Mouse (Mus musculus) CH12.LX (cell line): ENCODE measurements around the gene Mlxip. TPM values are rescaled to one million over a fixed set of nuclear protein-coding genes. Genes with fewer than 3 reads are reported as not detected.
A peak's percentile ranks its signal among the peaks of the same experiment; 100 is the strongest.

Experiments used
- DNase-seq: peaks from one replicate; pipeline ENCODE4 v3.0.0-alpha.2; 2013; ENCODE audit errors: extremely low read depth
- H3K27ac ChIP-seq: 2 replicates; pipeline ENCODE4 v1.5.1; 2012; ENCODE audit warnings: low read depth, mild to moderate bottlenecking, control low read depth, moderate library complexity; ENCODE audit not compliant: insufficient read depth
- H3K27me3 ChIP-seq: replicated peaks from 2 replicates; pipeline ENCODE3; 2012; ENCODE audit warnings: inconsistent platforms
- H3K36me3 ChIP-seq, 2 experiments: replicated peaks in 1 of 2; 2 replicates each; pipeline versions ENCODE3 to v1.6.1; 2012; ENCODE audit warnings: inconsistent platforms in 1 of 2, low read length in 1 of 2, mild to moderate bottlenecking in 1 of 2, mixed read lengths in 1 of 2, moderate library complexity in 1 of 2; ENCODE audit not compliant: control insufficient read depth in 1 of 2, insufficient read depth in 1 of 2
- H3K4me1 ChIP-seq, 2 experiments: 2 replicates each; pipeline ENCODE4 v1.6.1; 2012; ENCODE audit warnings: inconsistent platforms in 1 of 2, moderate library complexity in 1 of 2; ENCODE audit not compliant: insufficient read depth in 2 of 2, control insufficient read depth in 1 of 2
- H3K4me2 ChIP-seq: 2 replicates; pipeline ENCODE4 v1.6.1; 2012; ENCODE audit warnings: low read depth, mild to moderate bottlenecking, control low read depth; ENCODE audit not compliant: poor library complexity, insufficient read depth, severe bottlenecking
- H3K4me3 ChIP-seq, 3 experiments: fragments of 150-350 bp in 1 of 3; sonication (generic) in 1 of 3; replicated peaks in 1 of 3; 2 replicates each; pipeline versions ENCODE3 to v1.5.1; 2011 to 2012; ENCODE audit warnings: low read depth in 2 of 3, low read length in 2 of 3, mild to moderate bottlenecking in 2 of 3, moderate library complexity in 2 of 3, control low read depth in 1 of 3, improper control_type of control experiment in 1 of 3, inconsistent platforms in 1 of 3, mixed read lengths in 1 of 3; ENCODE audit not compliant: poor library complexity in 1 of 3
- H3K79me2 ChIP-seq: replicated peaks from 2 replicates; pipeline ENCODE4 v1.6.1; 2012; ENCODE audit warnings: mild to moderate bottlenecking, moderate library complexity; ENCODE audit not compliant: control insufficient read depth, poor library complexity, insufficient read depth, severe bottlenecking; ENCODE audit errors: extremely low read depth
- H3K9ac ChIP-seq: 2 replicates; pipeline ENCODE4 v1.6.1; 2012; ENCODE audit warnings: low read depth, mild to moderate bottlenecking, control low read depth, moderate library complexity; ENCODE audit not compliant: insufficient read depth
- H3K9me3 ChIP-seq: replicated peaks from 2 replicates; pipeline ENCODE3; 2012; ENCODE audit warnings: low read length, inconsistent platforms, mixed read lengths
- BHLHE40 ChIP-seq: IDR thresholded peaks from 2 replicates; pipeline ENCODE4 v1.6.1; 2011; ENCODE audit warnings: mild to moderate bottlenecking, low read depth, low read length, improper control_type of control experiment
- CHD1 ChIP-seq: IDR thresholded peaks from 2 replicates; pipeline ENCODE4 v1.6.1; 2012; ENCODE audit warnings: low read depth, low read length, improper control_type of control experiment, inconsistent platforms
- CTCF ChIP-seq, 2 experiments: IDR thresholded peaks in 1 of 2; conservative IDR thresholded peaks in 1 of 2; 2 replicates each; pipeline ENCODE4 v1.5.1; 2011 to 2012; ENCODE audit warnings: low read depth in 2 of 2, low read length in 2 of 2, improper control_type of control experiment in 1 of 2, inconsistent platforms in 1 of 2, mild to moderate bottlenecking in 1 of 2, moderate library complexity in 1 of 2
- ELF1 ChIP-seq: IDR thresholded peaks from 2 replicates; pipeline ENCODE4 v1.6.1; 2014; ENCODE audit warnings: low read depth, mild to moderate bottlenecking, inconsistent platforms, low read length, improper control_type of control experiment
- EP300 ChIP-seq: IDR thresholded peaks from 2 replicates; pipeline ENCODE4 v1.6.1; 2011; ENCODE audit warnings: low read length, improper control_type of control experiment
- HCFC1 ChIP-seq: IDR thresholded peaks from 2 replicates; pipeline ENCODE4 v1.6.1; 2012; ENCODE audit warnings: low read depth, mild to moderate bottlenecking, inconsistent platforms, low read length, improper control_type of control experiment
- IRF4 ChIP-seq: IDR thresholded peaks from 2 replicates; pipeline ENCODE4 v1.6.1; 2014; ENCODE audit warnings: low read depth, mild to moderate bottlenecking, inconsistent platforms, low read length, improper control_type of control experiment
- JUN ChIP-seq: IDR thresholded peaks from 2 replicates; pipeline ENCODE4 v1.6.1; 2011; ENCODE audit warnings: low read depth, mild to moderate bottlenecking, low read length, improper control_type of control experiment, moderate library complexity; ENCODE audit not compliant: insufficient read depth
- JUND ChIP-seq: conservative IDR thresholded peaks from 2 replicates; pipeline ENCODE4 v1.6.1; 2011; ENCODE audit warnings: low read depth, low read length, improper control_type of control experiment
- KAT2A ChIP-seq: IDR thresholded peaks from 2 replicates; pipeline ENCODE4 v1.6.1; 2012; ENCODE audit warnings: low read length, improper control_type of control experiment, inconsistent platforms; ENCODE audit not compliant: insufficient replicate concordance
- MAFK ChIP-seq: IDR thresholded peaks from 2 replicates; pipeline ENCODE4 v1.6.1; 2011; ENCODE audit warnings: low read length, improper control_type of control experiment; ENCODE audit not compliant: insufficient replicate concordance
- MAX ChIP-seq: IDR thresholded peaks from 2 replicates; pipeline ENCODE4 v1.6.1; 2011; ENCODE audit warnings: low read length, improper control_type of control experiment
- MAZ ChIP-seq: IDR thresholded peaks from 2 replicates; pipeline ENCODE4 v1.6.1; 2012; ENCODE audit warnings: low read depth, mild to moderate bottlenecking, inconsistent platforms, low read length, improper control_type of control experiment, moderate library complexity
- NELFE ChIP-seq: IDR thresholded peaks from 2 replicates; pipeline ENCODE4 v1.6.1; 2011; ENCODE audit warnings: low read depth, low read length, improper control_type of control experiment
- NRF1 ChIP-seq: IDR thresholded peaks from 2 replicates; pipeline ENCODE4 v1.6.1; 2014; ENCODE audit warnings: low read depth, mild to moderate bottlenecking, inconsistent platforms, low read length, improper control_type of control experiment, moderate library complexity
- PAX5 ChIP-seq: IDR thresholded peaks from 2 replicates; pipeline ENCODE4 v1.6.1; 2012; ENCODE audit warnings: low read length, inconsistent platforms, mixed read lengths
- POLR2A ChIP-seq: IDR thresholded peaks from 2 replicates; pipeline ENCODE4 v1.6.1; 2011; ENCODE audit warnings: low read depth, mild to moderate bottlenecking, improper control_type of control experiment, low read length
- POLR2AphosphoS2 ChIP-seq: IDR thresholded peaks from 2 replicates; pipeline ENCODE4 v1.6.1; 2011; ENCODE audit warnings: low read depth, low read length, improper control_type of control experiment
- RAD21 ChIP-seq: IDR thresholded peaks from 2 replicates; pipeline ENCODE4 v1.6.1; 2011; ENCODE audit warnings: low read depth, mild to moderate bottlenecking, low read length, improper control_type of control experiment, moderate library complexity
- RCOR1 ChIP-seq: conservative IDR thresholded peaks from 2 replicates; pipeline ENCODE4 v1.6.1; 2012; ENCODE audit warnings: low read depth, mild to moderate bottlenecking, inconsistent platforms, low read length, improper control_type of control experiment
- SMC3 ChIP-seq: IDR thresholded peaks from 2 replicates; pipeline ENCODE4 v1.6.1; 2011; ENCODE audit warnings: low read depth, low read length, improper control_type of control experiment
- TBP ChIP-seq: conservative IDR thresholded peaks from 2 replicates; pipeline ENCODE4 v1.6.1; 2011; ENCODE audit warnings: low read depth, low read length, improper control_type of control experiment
- UBTF ChIP-seq: IDR thresholded peaks from 2 replicates; pipeline ENCODE4 v1.6.1; 2012; ENCODE audit warnings: low read depth, mild to moderate bottlenecking, inconsistent platforms, low read length, improper control_type of control experiment, moderate library complexity
- USF1 ChIP-seq: IDR thresholded peaks from 2 replicates; pipeline ENCODE4 v1.6.1; 2014; ENCODE audit warnings: low read depth, mild to moderate bottlenecking, inconsistent platforms, low read length, improper control_type of control experiment
- ZKSCAN1 ChIP-seq: IDR thresholded peaks from 2 replicates; pipeline ENCODE4 v1.6.1; 2012; ENCODE audit warnings: low read depth, inconsistent platforms, low read length, improper control_type of control experiment, borderline replicate concordance
- ZNF384 ChIP-seq: IDR thresholded peaks from 2 replicates; pipeline ENCODE4 v1.6.1; 2012; ENCODE audit warnings: low read depth, low read length, improper control_type of control experiment, inconsistent platforms
- dilution Hi-C: fragments of 300-500 bp; cut with MboI; formaldehyde crosslinking; loops from 2 replicates; pipeline ENCODE4 v1.14.3; 2020; ENCODE audit warnings: low sequenced_read_pairs; ENCODE audit not compliant: extremely low pct_unique_long_range_greater_than_20kb, extremely low pct_ligation_motif_present
- in situ Hi-C: fragments of 300-500 bp; cut with MboI; formaldehyde crosslinking; loops from 3 replicates; pipeline ENCODE4 v1.14.3; 2019; ENCODE audit warnings: low sequenced_read_pairs, low pct_ligation_motif_present, low pct_unique_long_range_greater_than_20kb, mixed read lengths
- polyA plus RNA-seq: library from polyadenylated mRNA; unstranded; fragments of >175 nt; gene quantifications from 2 replicates; pipeline ENCODE4 v1.2.1, GENCODE M21; 2012; ENCODE audit warnings: low read depth; ENCODE audit not compliant: insufficient read length
- total RNA-seq, 2 experiments: library from RNA; depleted of rRNA; stranded (reverse); fragments of 300-350 nt in 1 of 2; fragments of >200 nt in 1 of 2; gene quantifications; 2 replicates each; pipeline ENCODE4 v1.2.3; 2012 to 2014

Mlxip gene
- total and polyA plus RNA-seq, 3 experiments, result 4.3 to 17.9 (median 7.4) TPM

DNA sequence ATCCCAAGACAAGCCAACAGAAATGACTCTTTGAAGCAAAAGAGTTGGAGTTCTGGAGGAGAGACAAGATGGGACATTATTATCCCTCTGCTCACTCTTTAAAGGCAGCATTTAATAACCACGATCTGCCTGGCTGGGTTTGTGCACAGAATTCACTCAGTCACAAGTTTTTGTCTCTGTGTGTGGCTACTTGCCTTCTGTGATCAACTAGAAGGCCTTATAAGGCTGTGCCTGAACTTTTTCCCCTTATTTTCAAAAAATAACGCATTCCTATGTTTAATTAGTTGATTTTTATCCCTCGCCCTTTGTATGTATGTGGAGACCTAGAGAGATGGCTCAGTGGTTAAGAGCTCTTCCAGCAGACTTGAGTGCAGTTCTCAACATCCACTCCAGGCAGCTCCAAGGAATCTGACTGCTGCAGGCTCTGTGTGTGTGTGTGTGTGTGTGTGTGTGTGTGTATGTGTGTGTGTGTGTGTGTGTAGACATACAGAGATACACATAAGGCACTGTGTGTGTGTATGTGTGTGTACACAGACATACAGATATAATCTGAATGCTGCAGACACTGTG is 37.8 kb downstream of the Mlxip start:
- dilution Hi-C loops, result no loop called here

DNA sequence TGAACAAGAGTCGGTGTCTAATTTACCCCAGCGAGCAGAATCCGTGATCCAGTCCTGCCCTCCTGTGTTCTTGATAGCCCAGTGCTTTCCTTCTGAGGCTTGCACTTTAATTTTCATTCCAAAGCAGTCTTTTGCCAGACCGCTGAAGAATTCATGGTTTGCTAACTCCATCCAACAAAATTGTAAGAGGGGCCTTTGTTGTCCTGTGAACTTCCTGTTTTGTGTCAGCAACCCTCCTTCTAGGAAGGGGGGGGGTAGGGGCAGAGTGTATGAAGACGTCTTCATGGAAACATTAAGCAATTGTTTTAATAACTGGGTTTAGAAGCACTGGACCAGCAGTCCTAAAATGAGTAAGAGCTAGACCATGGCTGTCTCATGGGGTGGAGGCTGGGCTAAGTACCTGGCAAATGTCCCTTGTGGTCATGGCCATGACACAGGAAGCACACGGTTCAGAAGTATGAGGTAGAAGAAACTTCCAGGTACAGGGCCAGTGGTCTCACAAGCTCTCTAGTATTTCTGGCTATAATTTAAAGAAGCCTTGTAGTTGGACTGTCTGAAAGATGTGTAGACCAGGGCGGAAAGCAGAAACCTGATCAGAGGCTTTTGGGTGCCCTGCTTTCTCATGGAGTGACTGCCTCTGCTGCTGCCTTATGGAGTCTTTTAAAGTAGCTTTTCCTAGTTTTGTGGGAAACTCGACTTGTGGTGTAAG is 41.6 kb downstream of the Mlxip start:
- no peak overlapping the region for H3K27ac ChIP-seq
- no peak for TF ChIP-seq UBTF
- TF ChIP-seq NRF1, result no peak
- TF ChIP-seq EP300, result peak; percentile 42; the same call in 1 of the 2 replicates
- 0 out of 2 replicates have a peak, but pooled peaks have one; percentile 3 for TF ChIP-seq SMC3
- no peak for TF ChIP-seq ZNF384
- TF ChIP-seq IRF4, result peak; percentile 72
- no peak for TF ChIP-seq CHD1
- TF ChIP-seq POLR2AphosphoS2, result no peak
- 0 out of 4 replicates have a peak, but pooled peaks of 1 of the 2 experiments have one; percentile 5 for TF ChIP-seq CTCF (conservative IDR thresholded peaks at IDR 0.05 in 1 of 2, IDR thresholded peaks at IDR 0.05 in 1 of 2; ENCODE audit: low read depth in 2 of 2, low read length in 2 of 2)
- TF ChIP-seq ELF1, result no peak; the same call in 1 of the 2 replicates
- peak; percentile 5 for TF ChIP-seq RAD21
- TF ChIP-seq JUND, result no peak
- TF ChIP-seq, all 38 proteins: peak for 5
- dilution Hi-C loops (no loop called here), in situ Hi-C loops (no loop called here)
- no peak overlapping the region for H3K4me3 ChIP-seq
- peaks cover 3% of the 10 kb centered on the region; the same call in 1 of the 2 replicates for H3K79me2 ChIP-seq
- H3K9ac ChIP-seq, result no peak overlapping the region
- peak; percentile 58 for DNase-seq
- H3K4me2 ChIP-seq, result 0 out of 2 replicates have a peak overlapping the region, but pooled peaks have one; percentile 2
- H3K9me3 ChIP-seq, result no peaks in the 10 kb centered on the region
- peaks cover 22 to 35% of the 10 kb centered on the region in 2 experiments for H3K4me1 ChIP-seq
- peaks cover 0 to 44% of the 10 kb centered on the region in 2 experiments for H3K36me3 ChIP-seq
- no peaks in the 10 kb centered on the region for H3K27me3 ChIP-seq

More for the DNA sequence above, 37.8 kb downstream of the Mlxip start:
- H3K79me2 ChIP-seq, result peaks cover 3% of the 10 kb centered on the region; the same call in 1 of the 2 replicates
- H3K9me3 ChIP-seq, result no peaks in the 10 kb centered on the region
- in situ Hi-C loops, result loop anchor here (5.0 kb wide), 1 partner anchor 50 kb away; no protein-coding TSS in a partner anchor
- 0 out of 2 replicates have a peak overlapping the region, but pooled peaks have one; percentile 4 for H3K9ac ChIP-seq
- H3K4me1 ChIP-seq, result peaks cover 28 to 46% of the 10 kb centered on the region in 2 experiments
- peaks cover 0 to 20% of the 10 kb centered on the region in 2 experiments for H3K36me3 ChIP-seq
- DNase-seq, result no peak
- peak overlapping the region; percentile 34; the same call in 1 of the 2 replicates for H3K27ac ChIP-seq
- no peaks in the 10 kb centered on the region for H3K27me3 ChIP-seq
- TF ChIP-seq TBP (no peak), PAX5 (no peak), MAFK (no peak), UBTF (no peak), USF1 (no peak), NRF1 (no peak), RCOR1 (no peak), BHLHE40 (no peak), MAZ (no peak), RAD21 (no peak), JUN (no peak), KAT2A (no peak), MAX (no peak), NELFE (no peak), ZKSCAN1 (no peak), CTCF (conservative IDR thresholded peaks at IDR 0.05 in 1 of 2, IDR thresholded peaks at IDR 0.05 in 1 of 2; ENCODE audit: low read depth in 2 of 2, low read length in 2 of 2) (no peak), ELF1 (no peak), POLR2AphosphoS2 (no peak), HCFC1 (no peak), POLR2A (no peak)
- H3K4me3 ChIP-seq, result no peak overlapping the region
- 0 out of 2 replicates have a peak overlapping the region, but pooled peaks have one; percentile 41 for H3K4me2 ChIP-seq
